Comparison of ENCODE assay signal across 8 mouse cellular contexts in genomic region chr1:92837931-92838833, GRCm38 (mm10). TPM values are rescaled to one million over a fixed set of nuclear protein-coding genes. Genes with fewer than 3 reads are reported as not detected.
DNase-seq lines count a peak whose midpoint lies in the region; ATAC-seq lines count a peak whose summit lies in the region.
"Had no signal": no experiment of that assay in that cellular context is flagged by ENCODE, and none has a peak within 500 bp of the region (broad histone marks: within the 10 kb centered on the region; RNA-seq: fewer than 3 reads in every experiment).

No protein-coding gene starts in this region.

- DNase-seq in kidney, postnatal 14 days: peak; percentile 25
- DNase-seq in kidney, adult 18-20 months: no peak
- DNase-seq in brain, adult 2 months (ENCODE audit: low read depth, low spot score): peak; percentile 65
- peak; percentile 67 to 71 for DNase-seq in cerebellum, postnatal 25 days
- no peak for DNase-seq in liver, embryonic 11.5 days (ENCODE audit: low spot score)

- H3K27ac ChIP-seq in hindbrain, embryonic 16.5 days (ENCODE audit: low read depth, low read length): no peak overlapping the region
- no peak overlapping the region for H3K27ac ChIP-seq in liver, embryonic 11.5 days (ENCODE audit: low read depth, low read length)
- H3K27ac ChIP-seq: liver, embryonic 14.5 days had no signal

- ATAC-seq in hindbrain, embryonic 16.5 days: peak; percentile 29
- ATAC-seq in granulocyte monocyte progenitor cell, adult 5-6 weeks (replicated peaks; ENCODE audit: poor library complexity, severe bottlenecking): no peak
- no peak for ATAC-seq in liver, embryonic 11.5 days (replicated peaks; ENCODE audit: low FRiP score)

- no peaks in the 10 kb centered on the region for H3K27me3 ChIP-seq in hindbrain, embryonic 16.5 days (replicated peaks; ENCODE audit: control insufficient read depth, insufficient read depth, low read length)
- peaks cover 12% of the 10 kb centered on the region for H3K27me3 ChIP-seq in liver, embryonic 11.5 days (replicated peaks; ENCODE audit: control insufficient read depth, insufficient read depth, low read length)

- H3K4me2 ChIP-seq in hindbrain, embryonic 16.5 days (ENCODE audit: low read length): no peak overlapping the region
- H3K4me2 ChIP-seq in liver, embryonic 11.5 days: no peak overlapping the region

- H3K9ac ChIP-seq in hindbrain, embryonic 16.5 days (ENCODE audit: low read depth, low read length): no peak overlapping the region
- H3K9ac ChIP-seq in liver, embryonic 11.5 days (ENCODE audit: low read depth, low read length): no peak overlapping the region
- H3K9ac ChIP-seq: liver, embryonic 14.5 days had no signal

- no peaks in the 10 kb centered on the region for H3K9me3 ChIP-seq in hindbrain, embryonic 16.5 days (ENCODE audit: control insufficient read depth, low read length)
- no peaks in the 10 kb centered on the region for H3K9me3 ChIP-seq in liver, embryonic 11.5 days (ENCODE audit: control insufficient read depth, low read length)

- H3K4me3 ChIP-seq in hindbrain, embryonic 16.5 days (ENCODE audit: low read length): no peak overlapping the region
- H3K4me3 ChIP-seq in liver, embryonic 11.5 days (ENCODE audit: low read depth, low read length): no peak overlapping the region

- 0 out of 2 replicates have a peak, but pooled peaks cover 5% of the 10 kb centered on the region for H3K36me3 ChIP-seq in hindbrain, embryonic 16.5 days (ENCODE audit: control insufficient read depth, insufficient read depth, low read length)
- H3K36me3 ChIP-seq in liver, embryonic 11.5 days (ENCODE audit: control insufficient read depth, insufficient read depth, low read length): no peaks in the 10 kb centered on the region

- WGBS in hindbrain, embryonic 16.5 days: 55% methylated on average over 14 of the region's 14 CpGs
- 80% methylated on average over 14 of the region's 14 CpGs for WGBS in liver, embryonic 11.5 days

- peaks cover 33% of the 10 kb centered on the region for H3K4me1 ChIP-seq in hindbrain, embryonic 16.5 days (ENCODE audit: control insufficient read depth, insufficient read depth, low read depth, low read length)
- no peaks in the 10 kb centered on the region for H3K4me1 ChIP-seq in liver, embryonic 11.5 days (replicated peaks; ENCODE audit: control insufficient read depth, insufficient read depth, low read length)

RNA-seq across cellular contexts. Expression of gene Gpc1, which starts 6.7 kb away (rescaled TPM):
- 57.2 and 65.4 TPM in 2 replicates for polyA plus RNA-seq in hindbrain, embryonic 16.5 days (2015; fragmentation: Nextera tagmentation; extraction: Ambion mirVana)
- 63.6 and 65.2 TPM in 2 replicates for total RNA-seq in granulocyte monocyte progenitor cell, adult 5-6 weeks (2014; fragmentation: Nextera tagmentation)
- 70.6 and 74.6 TPM in 2 replicates for total RNA-seq in granulocyte monocyte progenitor cell, adult 5-6 weeks (2017)
- 14.5 and 15.2 TPM in 2 replicates for polyA plus RNA-seq in liver, embryonic 11.5 days (2014; fragmentation: Nextera tagmentation; extraction: Ambion mirVana)

Comparison
In these comparisons a context has a peak if more than half of its experiments do, and no peak if none do; other contexts are left out.
1. DNase-seq: peak in kidney, postnatal 14 days (single experiment), brain, adult 2 months (single experiment) and cerebellum, postnatal 25 days (2 of 2); none in kidney, adult 18-20 months (single experiment) and liver, embryonic 11.5 days (single experiment).